Mouse (Mus musculus): ENCODE results near the gene Ccr4. TPM values are rescaled to one million over a fixed set of nuclear protein-coding genes. Genes with fewer than 3 reads are reported as not detected.

Ccr4 gene
- polyA plus RNA-seq, 1 experiment = not detected

- no peak for DNase-seq (ENCODE audit: extremely low spot score in 1 of 2, low spot score in 1 of 2)
Observed at GRCm38 (mm10) chr9:114480940-114481339, 23.8 kb downstream of the Ccr4 start.

- DNase-seq (ENCODE audit: extremely low spot score in 1 of 2, low spot score in 1 of 2) = no peak
Observed at GRCm38 (mm10) chr9:114477019-114477418, 27.7 kb downstream of the Ccr4 start.

- no peak for DNase-seq (ENCODE audit: extremely low spot score in 1 of 2, low spot score in 1 of 2)
Observed at GRCm38 (mm10) chr9:114471892-114472291, 32.8 kb downstream of the Ccr4 start.

GRCm38 (mm10) chr9:114468701-114469100 is 36.0 kb downstream of the Ccr4 start:
- DNase-seq (ENCODE audit: extremely low spot score in 1 of 2, low spot score in 1 of 2) = no peak

GRCm38 (mm10) chr9:114468217-114468616 is 36.5 kb downstream of the Ccr4 start:
- DNase-seq (ENCODE audit: extremely low spot score in 1 of 2, low spot score in 1 of 2) = no peak

GRCm38 (mm10) chr9:114466871-114467270 is 37.8 kb downstream of the Ccr4 start:
- DNase-seq (ENCODE audit: extremely low spot score in 1 of 2, low spot score in 1 of 2) = no peak

- no peak for DNase-seq (ENCODE audit: extremely low spot score in 1 of 2, low spot score in 1 of 2)
Observed at GRCm38 (mm10) chr9:114465442-114465841, 39.3 kb downstream of the Ccr4 start.

GRCm38 (mm10) chr9:114462569-114462968 is 42.1 kb downstream of the Ccr4 start:
- no peak for DNase-seq (ENCODE audit: extremely low spot score in 1 of 2, low spot score in 1 of 2)

- no peak for DNase-seq (ENCODE audit: extremely low spot score in 1 of 2, low spot score in 1 of 2)
Observed at GRCm38 (mm10) chr9:114458436-114458835, 46.3 kb downstream of the Ccr4 start.

GRCm38 (mm10) chr9:114455420-114455819 is 49.3 kb downstream of the Ccr4 start:
- no peak for DNase-seq (ENCODE audit: extremely low spot score in 1 of 2, low spot score in 1 of 2)

GRCm38 (mm10) chr9:114452418-114452817 is 52.3 kb downstream of the Ccr4 start:
- no peak for DNase-seq (ENCODE audit: extremely low spot score in 1 of 2, low spot score in 1 of 2)

- no peak for DNase-seq (ENCODE audit: extremely low spot score in 1 of 2, low spot score in 1 of 2)
Observed at GRCm38 (mm10) chr9:114451615-114452014, 53.1 kb downstream of the Ccr4 start.

- DNase-seq (ENCODE audit: extremely low spot score in 1 of 2, low spot score in 1 of 2) = no peak
Observed at GRCm38 (mm10) chr9:114449120-114449754, 55.5 kb downstream of the Ccr4 start.

GRCm38 (mm10) chr9:114448700-114449099 is 56.0 kb downstream of the Ccr4 start:
- DNase-seq (ENCODE audit: extremely low spot score in 1 of 2, low spot score in 1 of 2) = no peak

- no peak for DNase-seq (ENCODE audit: extremely low spot score in 1 of 2, low spot score in 1 of 2)
Observed at GRCm38 (mm10) chr9:114446887-114447286, 57.8 kb downstream of the Ccr4 start.

- no peak for DNase-seq (ENCODE audit: extremely low spot score in 1 of 2, low spot score in 1 of 2)
Observed at GRCm38 (mm10) chr9:114443351-114443750, 61.4 kb downstream of the Ccr4 start.

- DNase-seq (ENCODE audit: extremely low spot score in 1 of 2, low spot score in 1 of 2) = no peak
Observed at GRCm38 (mm10) chr9:114442893-114443292, 61.8 kb downstream of the Ccr4 start.

- no peak for DNase-seq (ENCODE audit: extremely low spot score in 1 of 2, low spot score in 1 of 2)
Observed at GRCm38 (mm10) chr9:114442225-114442624, 62.5 kb downstream of the Ccr4 start.

GRCm38 (mm10) chr9:114440548-114440947 is 64.2 kb downstream of the Ccr4 start:
- no peak for DNase-seq (ENCODE audit: extremely low spot score in 1 of 2, low spot score in 1 of 2)
